In the genomic region with DNA sequence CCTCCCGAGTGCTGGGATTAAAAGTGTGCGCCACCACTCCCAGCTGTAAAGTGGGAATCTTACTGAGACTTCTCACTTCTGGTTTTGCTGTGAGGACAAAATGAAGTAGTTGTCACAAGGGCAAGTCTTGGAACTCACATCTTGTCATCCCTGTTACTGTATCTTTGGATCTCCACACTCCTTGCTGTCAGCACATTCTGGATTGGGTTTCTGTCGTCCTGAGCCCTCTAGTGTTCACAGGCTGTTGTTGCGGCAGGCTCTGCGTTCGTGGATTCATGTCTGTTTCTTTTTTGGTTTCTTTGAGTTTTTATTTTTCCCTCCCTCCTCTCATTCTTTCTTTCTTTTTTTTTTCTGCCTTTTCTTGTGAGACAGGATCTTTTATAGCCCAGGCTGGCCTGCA, we compare ENCODE assay signal across 8 mouse cellular contexts. TPM values are rescaled to one million over a fixed set of nuclear protein-coding genes. Genes with fewer than 3 reads are reported as not detected.
DNase-seq lines count a peak whose midpoint lies in the region; ATAC-seq and TF ChIP-seq lines count a peak whose summit lies in the region.

No protein-coding gene starts in this region.

- ATAC-seq in granulocyte monocyte progenitor cell, adult 5-6 weeks (replicated peaks; ENCODE audit: poor library complexity, severe bottlenecking): 0 out of 2 replicates have a peak, but pooled peaks have one; percentile 36

- DNase-seq in cerebellum, postnatal 14 days: peak; percentile 71 to 74
- no peak for DNase-seq in cerebellum, adult 11-12 months
- peak; percentile 55 for DNase-seq in A20 (ENCODE audit: low read depth, low spot score)
- DNase-seq in layer of hippocampus, postnatal 36 days: peak; percentile 42 to 50
- DNase-seq in lung, postnatal 4 days: peak; percentile 46 to 69
- peak; percentile 47 to 68 for DNase-seq in thymus, postnatal 10 days (ENCODE audit: low spot score in 2 of 2)

- no peak overlapping the region for H3K27ac ChIP-seq in bone marrow macrophage, adult 2 months (ENCODE audit: insufficient read depth, low read depth, low read length)

- H3K4me3 ChIP-seq in bone marrow macrophage, adult 2 months (ENCODE audit: insufficient read depth, low read length): no peak overlapping the region

- peak; percentile 61; the same call in 1 of the 2 replicates for TF ChIP-seq CTCF in bone marrow macrophage, adult 2 months (IDR thresholded peaks at IDR 0.05; ENCODE audit: low read depth, low read length)

- no peak for TF ChIP-seq POLR2A in bone marrow macrophage, adult 2 months (IDR thresholded peaks at IDR 0.05; ENCODE audit: borderline replicate concordance, low read depth, low read length)

- no peaks in the 10 kb centered on the region for H3K4me1 ChIP-seq in bone marrow macrophage, adult 2 months (ENCODE audit: control insufficient read depth, insufficient read depth, low read length)

RNA-seq across cellular contexts. Expression of a gene that starts 20.4 kb away (rescaled TPM):
- 28.6 and 34.9 TPM in 2 replicates for polyA plus RNA-seq in bone marrow macrophage, adult 2 months (2012; ENCODE audit: insufficient read depth, insufficient read length, missing spikeins)
- total RNA-seq in granulocyte monocyte progenitor cell, adult 5-6 weeks (2014; fragmentation: Nextera tagmentation): 32.6 and 46.7 TPM in 2 replicates
- 10.5 and 12.8 TPM in 2 replicates for total RNA-seq in granulocyte monocyte progenitor cell, adult 5-6 weeks (2017)
- 100 to 1,000 TPM; 271 to 276 TPM for total RNA-seq in layer of hippocampus, postnatal 36 days (2021)

RNA-seq across cellular contexts. Expression of a gene that starts 35.1 kb away (rescaled TPM):
- polyA plus RNA-seq in bone marrow macrophage, adult 2 months (2012; ENCODE audit: insufficient read depth, insufficient read length, missing spikeins): 2.7 and 3.0 TPM in 2 replicates
- total RNA-seq in granulocyte monocyte progenitor cell, adult 5-6 weeks (2014; fragmentation: Nextera tagmentation): 2.6 TPM in 1 of 2 replicates, not detected in the other
- 0.56 and 0.77 TPM in 2 replicates for total RNA-seq in granulocyte monocyte progenitor cell, adult 5-6 weeks (2017)
- 10 to 100 TPM; 23.2 to 24.9 TPM for total RNA-seq in layer of hippocampus, postnatal 36 days (2021)

RNA-seq across cellular contexts. Expression of a gene that starts 45.8 kb away (rescaled TPM):
- polyA plus RNA-seq in bone marrow macrophage, adult 2 months (2012; ENCODE audit: insufficient read depth, insufficient read length, missing spikeins): 13.1 and 16.5 TPM in 2 replicates
- 10.9 and 11.9 TPM in 2 replicates for total RNA-seq in granulocyte monocyte progenitor cell, adult 5-6 weeks (2014; fragmentation: Nextera tagmentation)
- 6.5 and 8.6 TPM in 2 replicates for total RNA-seq in granulocyte monocyte progenitor cell, adult 5-6 weeks (2017)
- 1 to 10 TPM; 4.5 to 5.3 TPM for total RNA-seq in layer of hippocampus, postnatal 36 days (2021)

Comparison
In these comparisons a context has a peak if more than half of its experiments do, and no peak if none do; other contexts are left out.
1. RNA of a gene that starts 20.4 kb away (total RNA-seq): 271 to 276 TPM in layer of hippocampus, postnatal 36 days; 10.5 to 46.7 TPM in granulocyte monocyte progenitor cell, adult 5-6 weeks; every median in the first group is over 4 times any median in the second.
2. RNA of a gene that starts 35.1 kb away (total RNA-seq): 23.2 to 24.9 TPM in layer of hippocampus, postnatal 36 days; 0.56 to 2.6 TPM in granulocyte monocyte progenitor cell, adult 5-6 weeks; every median in the first group is over 4 times any median in the second.